In genomic region chr2:67827697-67828096, GRCm38 (mm10) we compare ENCODE assay signal across 15 mouse cellular contexts.
DNase-seq lines count a peak whose midpoint lies in the region; ATAC-seq lines count a peak whose summit lies in the region.
"Had no signal": no experiment of that assay in that cellular context is flagged by ENCODE, and none has a peak within 500 bp of the region (broad histone marks: within the 10 kb centered on the region; RNA-seq: fewer than 3 reads in every experiment).

No protein-coding gene starts in this region.

- H3K27me3 ChIP-seq in kidney, embryonic 15.5 days, result no peaks in the 10 kb centered on the region
- H3K27me3 ChIP-seq in midbrain, embryonic 15.5 days (replicated peaks), result no peaks in the 10 kb centered on the region
- H3K27me3 ChIP-seq: forebrain, embryonic 15.5 days; heart, embryonic 13.5 days had no signal

- peak; percentile 6 for DNase-seq in kidney, adult 9 months
- DNase-seq in gastrocnemius, postnatal 25 days, result peak; percentile 45
- DNase-seq in kidney, postnatal 10 days, result peak; percentile 35
- DNase-seq in lung, postnatal 25 days (ENCODE audit: low spot score), result peak; percentile 35
- no peak for DNase-seq in left cerebral cortex, postnatal 4 days
- no peak for DNase-seq in spleen, postnatal 10 days (ENCODE audit: low spot score in 2 of 2)
- DNase-seq: cerebellum, postnatal 14 days; liver; thymus, adult 2 months had no signal

- H3K36me3 ChIP-seq in kidney, embryonic 15.5 days, result no peaks in the 10 kb centered on the region
- H3K36me3 ChIP-seq in midbrain, embryonic 15.5 days (replicated peaks), result no peaks in the 10 kb centered on the region
- H3K36me3 ChIP-seq: forebrain, embryonic 15.5 days; heart, embryonic 13.5 days had no signal

- no peak overlapping the region for H3K4me2 ChIP-seq in kidney, embryonic 15.5 days
- no peak overlapping the region for H3K4me2 ChIP-seq in midbrain, embryonic 15.5 days
- H3K4me2 ChIP-seq: forebrain, embryonic 15.5 days; heart, embryonic 13.5 days had no signal

- no peak for ATAC-seq in kidney, embryonic 15.5 days (replicated peaks; ENCODE audit: low FRiP score)
- ATAC-seq in midbrain, embryonic 15.5 days (replicated peaks), result no peak
- ATAC-seq: CD4-positive, CD25-positive, alpha-beta regulatory T cell, adult 4 months; forebrain, embryonic 15.5 days; intestine, postnatal 0 days had no signal

- whole genome bisulfite sequencing in kidney, embryonic 15.5 days, result 46% methylated on average over 4 of the region's 4 CpGs
- WGBS in midbrain, embryonic 15.5 days, result 90% methylated on average over 4 of the region's 4 CpGs

- no peak overlapping the region for H3K4me3 ChIP-seq in kidney, embryonic 15.5 days (replicated peaks)
- H3K4me3 ChIP-seq in midbrain, embryonic 15.5 days, result no peak overlapping the region
- H3K4me3 ChIP-seq: forebrain, embryonic 15.5 days; heart, embryonic 13.5 days had no signal

- H3K27ac ChIP-seq in kidney, embryonic 15.5 days, result no peak overlapping the region
- no peak overlapping the region for H3K27ac ChIP-seq in midbrain, embryonic 15.5 days
- H3K27ac ChIP-seq: forebrain, embryonic 15.5 days; heart, embryonic 13.5 days had no signal

- intact Hi-C loops in left cerebral cortex, postnatal 4 days (cut with DNase I), result no loop called here

- H3K9me3 ChIP-seq in kidney, embryonic 15.5 days (replicated peaks), result no peaks in the 10 kb centered on the region
- H3K9me3 ChIP-seq in midbrain, embryonic 15.5 days, result no peaks in the 10 kb centered on the region
- H3K9me3 ChIP-seq: forebrain, embryonic 15.5 days; heart, embryonic 13.5 days had no signal

- no peak overlapping the region for H3K9ac ChIP-seq in kidney, embryonic 15.5 days
- H3K9ac ChIP-seq in midbrain, embryonic 15.5 days, result no peak overlapping the region
- H3K9ac ChIP-seq: forebrain, embryonic 15.5 days; heart, embryonic 13.5 days had no signal

- no peaks in the 10 kb centered on the region for H3K4me1 ChIP-seq in kidney, embryonic 15.5 days
- H3K4me1 ChIP-seq in midbrain, embryonic 15.5 days, result 0 out of 2 replicates have a peak, but pooled peaks cover under 1% of the 10 kb centered on the region
- H3K4me1 ChIP-seq: forebrain, embryonic 15.5 days; heart, embryonic 13.5 days had no signal

Comparison
In these comparisons a context has a peak if more than half of its experiments do, and no peak if none do; other contexts are left out.
1. DNase-seq: peak in kidney, adult 9 months (single experiment), gastrocnemius, postnatal 25 days (single experiment), kidney, postnatal 10 days (single experiment) and lung, postnatal 25 days (single experiment); none in left cerebral cortex, postnatal 4 days (single experiment) and spleen, postnatal 10 days (0 of 2).